Mouse (Mus musculus): ENCODE data around the gene Use1. TPM values are rescaled to one million over a fixed set of nuclear protein-coding genes. Genes with fewer than 3 reads are reported as not detected.

Use1 gene
- polyA plus RNA-seq, 1 experiment, result 180 TPM

DNA sequence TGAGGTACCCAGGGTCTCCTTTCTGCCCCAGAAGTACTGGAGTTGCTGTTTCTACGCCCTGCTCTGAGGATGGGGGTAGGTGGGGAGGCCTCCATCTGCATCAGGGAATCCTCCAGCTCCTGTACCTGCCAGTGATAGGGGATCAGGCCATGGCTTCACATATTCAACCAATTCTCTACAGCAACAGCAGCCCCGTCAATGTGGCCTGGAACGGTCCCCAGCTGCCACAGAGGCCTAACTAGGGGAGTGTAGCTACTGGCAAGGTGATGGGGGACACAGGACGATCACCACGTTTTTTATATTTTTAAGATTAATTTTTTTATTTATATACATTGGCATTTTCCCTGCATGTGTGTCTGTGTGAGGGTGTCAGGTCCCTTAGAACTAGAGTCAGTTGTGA is 25.7 kb downstream of the Use1 start:
- H3K4me2 ChIP-seq (ENCODE audit: low read depth), result no peak overlapping the region
- no peak overlapping the region for H3K4me3 ChIP-seq
- H3K36me3 ChIP-seq (ENCODE audit: control insufficient read depth, insufficient read depth), result no peaks in the 10 kb centered on the region
- H3K27me3 ChIP-seq (ENCODE audit: control insufficient read depth, insufficient read depth, insufficient read length), result no peaks in the 10 kb centered on the region
- TF ChIP-seq TCF12 (IDR thresholded peaks at IDR 0.05; ENCODE audit: insufficient read depth, poor library complexity, severe bottlenecking) (no peak), MAX (IDR thresholded peaks at IDR 0.05; ENCODE audit: low read depth) (no peak), TCF3 (IDR thresholded peaks at IDR 0.05; ENCODE audit: insufficient read length, low read depth) (no peak), POLR2AphosphoS2 (IDR thresholded peaks at IDR 0.05; ENCODE audit: insufficient read length, low read depth) (no peak), POLR2A (IDR thresholded peaks at IDR 0.05; ENCODE audit: insufficient read length, low read depth) (no peak), E2F4 (IDR thresholded peaks at IDR 0.05; ENCODE audit: insufficient read depth) (no peak), SRF (IDR thresholded peaks at IDR 0.05; ENCODE audit: control insufficient read depth, insufficient read length, low read depth) (no peak), CEBPB (IDR thresholded peaks at IDR 0.05; ENCODE audit: insufficient read depth, poor library complexity, severe bottlenecking) (no peak), USF1 (IDR thresholded peaks at IDR 0.05; ENCODE audit: low read depth) (no peak), MYOD1 (IDR thresholded peaks at IDR 0.05; ENCODE audit: control insufficient read depth in 1 of 3, insufficient read length in 2 of 3, low read depth in 2 of 3) (no peak), MYOG (IDR thresholded peaks at IDR 0.05; ENCODE audit: control insufficient read depth in 1 of 3, insufficient read depth in 1 of 3, insufficient read length in 2 of 3, low read depth in 2 of 3) (no peak), REST (IDR thresholded peaks at IDR 0.05; ENCODE audit: insufficient read depth, insufficient read length) (no peak)
- no peak overlapping the region for H3ac ChIP-seq (ENCODE audit: control insufficient read depth, insufficient read length)
- H3K79me2 ChIP-seq (ENCODE audit: control insufficient read depth, insufficient read depth), result peaks cover 5% of the 10 kb centered on the region

DNA sequence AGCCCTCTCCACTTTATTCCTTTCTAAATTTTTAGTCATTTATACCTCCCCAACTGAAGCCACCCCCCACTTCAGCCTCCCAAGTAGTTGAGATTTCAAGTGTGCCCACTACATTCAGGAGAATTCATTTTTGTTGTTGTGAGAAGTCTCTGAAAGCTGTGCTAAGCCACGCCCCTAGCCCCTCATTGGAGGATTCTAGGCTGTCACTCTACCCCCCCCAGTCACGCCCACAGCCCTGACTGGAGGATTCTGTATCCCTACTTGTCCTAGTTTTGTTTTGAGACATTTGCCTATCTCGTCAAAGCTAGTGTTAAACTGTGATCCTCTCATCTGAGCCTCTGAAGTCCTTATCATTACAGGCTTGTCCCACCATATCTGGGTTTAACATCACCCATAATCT is 26.2 kb downstream of the Use1 start:
- Histone ChIP-seq H3K79me2 (ENCODE audit: control insufficient read depth, insufficient read depth) (peaks cover 10% of the 10 kb centered on the region), H3K36me3 (ENCODE audit: control insufficient read depth, insufficient read depth) (no peaks in the 10 kb centered on the region), H3ac (ENCODE audit: control insufficient read depth, insufficient read length) (no peak overlapping the region), H3K4me3 (no peak overlapping the region), H3K4me2 (ENCODE audit: low read depth) (peak overlapping the region; percentile 48), H3K27me3 (ENCODE audit: control insufficient read depth, insufficient read depth, insufficient read length) (no peaks in the 10 kb centered on the region)
- no peak for TF ChIP-seq MYOD1 (IDR thresholded peaks at IDR 0.05; ENCODE audit: control insufficient read depth in 1 of 3, insufficient read length in 2 of 3, low read depth in 2 of 3)
- TF ChIP-seq USF1 (IDR thresholded peaks at IDR 0.05; ENCODE audit: low read depth), result no peak
- no peak for TF ChIP-seq TCF12 (IDR thresholded peaks at IDR 0.05; ENCODE audit: insufficient read depth, poor library complexity, severe bottlenecking)
- no peak for TF ChIP-seq POLR2AphosphoS2 (IDR thresholded peaks at IDR 0.05; ENCODE audit: insufficient read length, low read depth)
- no peak for TF ChIP-seq REST (IDR thresholded peaks at IDR 0.05; ENCODE audit: insufficient read depth, insufficient read length)
- no peak for TF ChIP-seq CEBPB (IDR thresholded peaks at IDR 0.05; ENCODE audit: insufficient read depth, poor library complexity, severe bottlenecking)
- no peak for TF ChIP-seq SRF (IDR thresholded peaks at IDR 0.05; ENCODE audit: control insufficient read depth, insufficient read length, low read depth)
- no peak for TF ChIP-seq MYOG (IDR thresholded peaks at IDR 0.05; ENCODE audit: control insufficient read depth in 1 of 3, insufficient read depth in 1 of 3, insufficient read length in 2 of 3, low read depth in 2 of 3)
- TF ChIP-seq E2F4 (IDR thresholded peaks at IDR 0.05; ENCODE audit: insufficient read depth), result no peak
- no peak for TF ChIP-seq MAX (IDR thresholded peaks at IDR 0.05; ENCODE audit: low read depth)
- no peak for TF ChIP-seq TCF3 (IDR thresholded peaks at IDR 0.05; ENCODE audit: insufficient read length, low read depth)
- no peak for TF ChIP-seq POLR2A (IDR thresholded peaks at IDR 0.05; ENCODE audit: insufficient read length, low read depth)

DNA sequence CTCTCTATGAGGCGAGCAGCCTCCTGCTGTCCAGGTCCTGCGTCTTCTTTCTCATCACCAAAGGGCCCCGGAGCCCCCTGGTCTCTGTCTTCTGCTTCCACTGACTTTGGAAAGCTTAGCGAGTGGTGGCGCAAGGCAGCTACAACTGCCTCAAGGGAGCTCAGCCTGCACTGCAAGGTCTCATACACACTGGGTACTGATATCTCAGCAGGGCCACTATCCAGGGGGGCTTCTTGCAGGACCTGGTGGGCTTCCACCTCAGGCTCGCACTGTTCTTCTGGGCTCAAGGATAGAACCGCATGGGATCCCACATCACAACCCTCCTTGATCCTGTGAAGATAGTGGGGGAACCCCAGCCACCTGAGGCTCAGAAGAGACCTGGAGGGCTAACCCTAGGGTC is 27.8 kb downstream of the Use1 start:
- TF ChIP-seq CEBPB (IDR thresholded peaks at IDR 0.05; ENCODE audit: insufficient read depth, poor library complexity, severe bottlenecking), result no peak
- TF ChIP-seq POLR2A (IDR thresholded peaks at IDR 0.05; ENCODE audit: insufficient read length, low read depth), result no peak
- no peak for TF ChIP-seq TCF12 (IDR thresholded peaks at IDR 0.05; ENCODE audit: insufficient read depth, poor library complexity, severe bottlenecking)
- TF ChIP-seq POLR2AphosphoS2 (IDR thresholded peaks at IDR 0.05; ENCODE audit: insufficient read length, low read depth), result no peak
- no peak for TF ChIP-seq MAX (IDR thresholded peaks at IDR 0.05; ENCODE audit: low read depth)
- TF ChIP-seq REST (IDR thresholded peaks at IDR 0.05; ENCODE audit: insufficient read depth, insufficient read length), result no peak
- no peak for TF ChIP-seq SRF (IDR thresholded peaks at IDR 0.05; ENCODE audit: control insufficient read depth, insufficient read length, low read depth)
- no peak for TF ChIP-seq TCF3 (IDR thresholded peaks at IDR 0.05; ENCODE audit: insufficient read length, low read depth)
- no peak for TF ChIP-seq E2F4 (IDR thresholded peaks at IDR 0.05; ENCODE audit: insufficient read depth)
- no peak for TF ChIP-seq USF1 (IDR thresholded peaks at IDR 0.05; ENCODE audit: low read depth)
- no peak for TF ChIP-seq MYOG (IDR thresholded peaks at IDR 0.05; ENCODE audit: control insufficient read depth in 1 of 3, insufficient read depth in 1 of 3, insufficient read length in 2 of 3, low read depth in 2 of 3)
- no peak for TF ChIP-seq MYOD1 (IDR thresholded peaks at IDR 0.05; ENCODE audit: control insufficient read depth in 1 of 3, insufficient read length in 2 of 3, low read depth in 2 of 3)
- Histone ChIP-seq H3ac (ENCODE audit: control insufficient read depth, insufficient read length) (no peak overlapping the region), H3K79me2 (ENCODE audit: control insufficient read depth, insufficient read depth) (peaks cover 16% of the 10 kb centered on the region), H3K36me3 (ENCODE audit: control insufficient read depth, insufficient read depth) (no peaks in the 10 kb centered on the region), H3K27me3 (ENCODE audit: control insufficient read depth, insufficient read depth, insufficient read length) (no peaks in the 10 kb centered on the region), H3K4me3 (no peak overlapping the region), H3K4me2 (ENCODE audit: low read depth) (no peak overlapping the region)

DNA sequence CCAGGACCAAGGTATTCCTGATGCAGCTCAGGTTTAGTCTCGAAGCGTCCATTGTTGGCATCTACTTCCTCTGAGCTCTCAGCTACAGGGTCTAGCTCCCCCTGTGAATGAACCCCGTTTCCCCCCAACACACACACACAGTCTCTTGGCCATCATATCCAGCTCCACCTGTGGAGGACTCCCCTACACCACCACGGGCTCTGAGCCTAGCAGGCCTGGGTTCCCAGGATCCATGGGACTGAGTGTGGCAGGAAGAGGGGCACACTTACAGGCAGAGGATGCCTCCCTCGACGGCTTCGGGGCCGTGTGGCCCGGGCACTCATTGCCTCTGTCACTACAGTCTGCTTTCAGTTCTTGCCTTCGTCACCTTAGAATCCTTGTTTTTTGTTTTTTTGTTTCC is 28.4 kb downstream of the Use1 start:
- Histone ChIP-seq H3K4me3 (no peak overlapping the region), H3K36me3 (ENCODE audit: control insufficient read depth, insufficient read depth) (no peaks in the 10 kb centered on the region), H3K4me2 (ENCODE audit: low read depth) (no peak overlapping the region), H3ac (ENCODE audit: control insufficient read depth, insufficient read length) (no peak overlapping the region), H3K79me2 (ENCODE audit: control insufficient read depth, insufficient read depth) (peaks cover 16% of the 10 kb centered on the region), H3K27me3 (ENCODE audit: control insufficient read depth, insufficient read depth, insufficient read length) (no peaks in the 10 kb centered on the region)
- TF ChIP-seq SRF (IDR thresholded peaks at IDR 0.05; ENCODE audit: control insufficient read depth, insufficient read length, low read depth) (no peak), POLR2AphosphoS2 (IDR thresholded peaks at IDR 0.05; ENCODE audit: insufficient read length, low read depth) (no peak), MYOD1 (IDR thresholded peaks at IDR 0.05; ENCODE audit: control insufficient read depth in 1 of 3, insufficient read length in 2 of 3, low read depth in 2 of 3) (no peak), USF1 (IDR thresholded peaks at IDR 0.05; ENCODE audit: low read depth) (no peak), MAX (IDR thresholded peaks at IDR 0.05; ENCODE audit: low read depth) (no peak), TCF12 (IDR thresholded peaks at IDR 0.05; ENCODE audit: insufficient read depth, poor library complexity, severe bottlenecking) (no peak), CEBPB (IDR thresholded peaks at IDR 0.05; ENCODE audit: insufficient read depth, poor library complexity, severe bottlenecking) (no peak), E2F4 (IDR thresholded peaks at IDR 0.05; ENCODE audit: insufficient read depth) (no peak), MYOG (IDR thresholded peaks at IDR 0.05; ENCODE audit: control insufficient read depth in 1 of 3, insufficient read depth in 1 of 3, insufficient read length in 2 of 3, low read depth in 2 of 3) (no peak), POLR2A (IDR thresholded peaks at IDR 0.05; ENCODE audit: insufficient read length, low read depth) (no peak), TCF3 (IDR thresholded peaks at IDR 0.05; ENCODE audit: insufficient read length, low read depth) (no peak), REST (IDR thresholded peaks at IDR 0.05; ENCODE audit: insufficient read depth, insufficient read length) (no peak)

All from myocyte (in vitro differentiated cells).